Mouse (Mus musculus) lung, embryonic 14.5 days (tissue): ENCODE results near the gene Fam102b. TPM values are rescaled to one million over a fixed set of nuclear protein-coding genes. Genes with fewer than 3 reads are reported as not detected.

Experiments
- ATAC-seq: fragments of 200-750 bp; cut with Nextera tagmentation; 2 replicates; pipeline ENCODE4 v1.8.0; 2017; ENCODE audit warnings: mild to moderate bottlenecking, moderate TSS enrichment, moderate library complexity; ENCODE audit not compliant: insufficient read depth
- DNase-seq: peaks from one replicate; pipeline ENCODE4 v3.0.0-alpha.2; 2015
- H3K27ac ChIP-seq: fragments of 300-500 bp; sonication (generic); 2 replicates; pipeline ENCODE4 v1.5.1; 2014; ENCODE audit warnings: low read depth, mild to moderate bottlenecking, moderate library complexity
- H3K27me3 ChIP-seq: fragments of 300-500 bp; sonication (generic); 2 replicates; pipeline ENCODE4 v1.6.1; 2014; ENCODE audit warnings: low read length, control low read depth; ENCODE audit not compliant: insufficient read depth
- H3K36me3 ChIP-seq: fragments of 300-500 bp; sonication (generic); 2 replicates; pipeline ENCODE4 v1.6.1; 2014; ENCODE audit warnings: control low read depth; ENCODE audit not compliant: insufficient read depth
- H3K4me1 ChIP-seq: fragments of 300-500 bp; sonication (generic); 2 replicates; pipeline ENCODE4 v1.6.1; 2014; ENCODE audit warnings: antibody characterized with exemption, control low read depth; ENCODE audit not compliant: insufficient read depth
- H3K4me2 ChIP-seq: fragments of 300-500 bp; sonication (generic); 2 replicates; pipeline ENCODE4 v1.6.1; 2014; ENCODE audit warnings: mild to moderate bottlenecking
- H3K4me3 ChIP-seq: fragments of 300-500 bp; sonication (generic); 2 replicates; pipeline ENCODE4 v1.5.1; 2014; ENCODE audit warnings: low read depth, low read length
- H3K9ac ChIP-seq: fragments of 300-500 bp; sonication (generic); 2 replicates; pipeline ENCODE4 v1.6.1; 2014
- H3K9me3 ChIP-seq: fragments of 300-500 bp; sonication (generic); 2 replicates; pipeline ENCODE4 v1.6.1; 2016; ENCODE audit warnings: low read depth, low read length, control low read depth
- CTCF ChIP-seq: IDR thresholded peaks from 2 replicates; pipeline ENCODE4 v1.5.1; 2016; ENCODE audit warnings: antibody characterized with exemption, low read depth
- WGBS: fragments of 180-500 bp; shearing (Covaris S2); extraction: QIAGEN DNeasy Blood & Tissue Kit; methylation state at CpG from one replicate; pipeline ENCODE4 v1.1.7; 2014; 5-methylcytosine and 5-hydroxymethylcytosine counted together
- polyA plus RNA-seq: library from polyadenylated mRNA; unstranded; fragments of >200 nt; fragmentation: Nextera tagmentation; extraction: Ambion mirVana; gene quantifications from 2 replicates; pipeline ENCODE4 v1.2.1, GENCODE M21; 2014

The Fam102b gene
- polyA plus RNA-seq, 1 experiment from 2014 or later, result 18.0 TPM

- Histone ChIP-seq H3K9me3 (no peaks in the 10 kb centered on the region), H3K9ac (no peak overlapping the region), H3K27ac (no peak overlapping the region), H3K4me2 (peak overlapping the region; percentile 23), H3K36me3 (no peaks in the 10 kb centered on the region), H3K4me1 (no peaks in the 10 kb centered on the region; the same call in 1 of the 2 replicates), H3K4me3 (no peak overlapping the region), H3K27me3 (no peaks in the 10 kb centered on the region)
- DNase-seq (peak; percentile 63), ATAC-seq (peak; percentile 77)
- no peak for TF ChIP-seq CTCF
- 21% methylated on average over 7 of the region's 7 CpGs for WGBS
Observed at GRCm38 (mm10) chr3:108961226-108961625, 66.2 kb downstream of the Fam102b start.

GRCm38 (mm10) chr3:108959680-108960295 lies 67.6 kb downstream of the Fam102b start:
- H3K4me1 ChIP-seq, result no peaks in the 10 kb centered on the region; the same call in 1 of the 2 replicates
- no peaks in the 10 kb centered on the region for H3K36me3 ChIP-seq
- no peak overlapping the region for H3K27ac ChIP-seq

GRCm38 (mm10) chr3:108957976-108958375 lies 69.4 kb downstream of the Fam102b start:
- Histone ChIP-seq H3K9ac (no peak overlapping the region), H3K9me3 (no peaks in the 10 kb centered on the region), H3K4me2 (no peak overlapping the region), H3K36me3 (no peaks in the 10 kb centered on the region), H3K4me1 (no peaks in the 10 kb centered on the region; the same call in 1 of the 2 replicates), H3K27me3 (no peaks in the 10 kb centered on the region), H3K4me3 (no peak overlapping the region), H3K27ac (no peak overlapping the region)
- no peak for DNase-seq
- TF ChIP-seq CTCF, result no peak
- no peak for ATAC-seq

More at GRCm38 (mm10) chr3:108959680-108960295, 67.6 kb downstream of the Fam102b start:
- H3K4me2 ChIP-seq, result no peak overlapping the region
- H3K9me3 ChIP-seq, result no peaks in the 10 kb centered on the region
- no peak overlapping the region for H3K4me3 ChIP-seq
- H3K27me3 ChIP-seq, result no peaks in the 10 kb centered on the region
- WGBS, result 60% methylated on average over 13 of the region's 13 CpGs
- no peak overlapping the region for H3K9ac ChIP-seq
- ATAC-seq (no peak), DNase-seq (peak; percentile 16)
- no peak for TF ChIP-seq CTCF

- Histone ChIP-seq H3K9ac (no peak overlapping the region), H3K4me2 (no peak overlapping the region), H3K36me3 (no peaks in the 10 kb centered on the region), H3K27me3 (no peaks in the 10 kb centered on the region), H3K4me1 (no peaks in the 10 kb centered on the region), H3K27ac (no peak overlapping the region), H3K4me3 (no peak overlapping the region), H3K9me3 (no peaks in the 10 kb centered on the region)
- no peak for TF ChIP-seq CTCF
- ATAC-seq, result no peak
- no peak for DNase-seq
- 81% methylated on average over 10 of the region's 10 CpGs for WGBS
Observed at GRCm38 (mm10) chr3:108940996-108941395, 86.4 kb downstream of the Fam102b start.

- Histone ChIP-seq H3K9ac (no peak within 1 kb of the TSS), H3K9me3 (no peaks in the 10 kb centered on the region), H3K27ac (no peak within 1 kb of the TSS), H3K27me3 (no peaks in the 10 kb centered on the region), H3K36me3 (no peaks in the 10 kb centered on the region), H3K4me1 (no peaks in the 10 kb centered on the region), H3K4me2 (peak within 1 kb of the TSS; percentile 66), H3K4me3 (peak within 1 kb of the TSS; percentile 37)
- DNase-seq (peak; percentile 43), ATAC-seq (peak; percentile 78)
- no peak for TF ChIP-seq CTCF
- WGBS, result 47% methylated on average over 39 of the region's 59 CpGs
Observed at GRCm38 (mm10) chr3:108940001-108940633, 87.3 kb downstream of the Fam102b start, which contains the start of gene Gm9857. Gene Gm9857, minus strand, starts transcription at chr3:108940445.

GRCm38 (mm10) chr3:108939573-108939972 lies 87.8 kb downstream of the Fam102b start, which contains the start of gene Henmt1:
Gene Henmt1, plus strand, starts transcription at chr3:108939873.
- Histone ChIP-seq H3K4me1 (no peaks in the 10 kb centered on the region), H3K4me3 (peak within 1 kb of the TSS; percentile 37), H3K9ac (no peak within 1 kb of the TSS), H3K4me2 (peak within 1 kb of the TSS; percentile 66), H3K9me3 (no peaks in the 10 kb centered on the region), H3K36me3 (no peaks in the 10 kb centered on the region), H3K27me3 (no peaks in the 10 kb centered on the region), H3K27ac (no peak within 1 kb of the TSS)
- 76% methylated on average over 5 of the region's 5 CpGs for WGBS
- DNase-seq, result no peak
- TF ChIP-seq CTCF, result no peak
- ATAC-seq, result no peak

GRCm38 (mm10) chr3:108938691-108939090 lies 88.7 kb downstream of the Fam102b start:
- no peaks in the 10 kb centered on the region for H3K36me3 ChIP-seq
- no peak overlapping the region for H3K4me2 ChIP-seq
- H3K27me3 ChIP-seq, result no peaks in the 10 kb centered on the region
- 95% methylated on average over 5 of the region's 5 CpGs for WGBS
- no peak for ATAC-seq
- H3K9ac ChIP-seq, result no peak overlapping the region
- no peak for DNase-seq
- no peaks in the 10 kb centered on the region for H3K4me1 ChIP-seq
- H3K9me3 ChIP-seq, result no peaks in the 10 kb centered on the region
- no peak overlapping the region for H3K27ac ChIP-seq
- H3K4me3 ChIP-seq, result no peak overlapping the region
- no peak for TF ChIP-seq CTCF
